Mouse (Mus musculus) G1E (cell line): ENCODE measurements around the gene Spata9.

ENCODE experiments used
- CTCF ChIP-seq: IDR thresholded peaks from 2 replicates; pipeline ENCODE4 v1.5.1; 2012; ENCODE audit warnings: low read depth, low read length, inconsistent platforms, mixed read lengths
- GATA1 ChIP-seq: IDR thresholded peaks from 2 replicates; pipeline ENCODE4 v1.6.1; 2012; ENCODE audit warnings: borderline replicate concordance, low read length, inconsistent platforms, mixed read lengths
- GATA2 ChIP-seq: IDR thresholded peaks from 2 replicates; pipeline ENCODE4 v1.6.1; 2012; ENCODE audit warnings: low read depth, low read length, inconsistent platforms, borderline replicate concordance
- POLR2AphosphoS5 ChIP-seq: IDR thresholded peaks from 2 replicates; pipeline ENCODE4 v1.6.1; 2012; ENCODE audit warnings: low read depth, low read length, inconsistent platforms; ENCODE audit not compliant: insufficient replicate concordance
- TAL1 ChIP-seq: conservative IDR thresholded peaks from 2 replicates; pipeline ENCODE4 v1.6.1; 2012; ENCODE audit warnings: low read depth, low read length, inconsistent platforms, mixed read lengths

DNA sequence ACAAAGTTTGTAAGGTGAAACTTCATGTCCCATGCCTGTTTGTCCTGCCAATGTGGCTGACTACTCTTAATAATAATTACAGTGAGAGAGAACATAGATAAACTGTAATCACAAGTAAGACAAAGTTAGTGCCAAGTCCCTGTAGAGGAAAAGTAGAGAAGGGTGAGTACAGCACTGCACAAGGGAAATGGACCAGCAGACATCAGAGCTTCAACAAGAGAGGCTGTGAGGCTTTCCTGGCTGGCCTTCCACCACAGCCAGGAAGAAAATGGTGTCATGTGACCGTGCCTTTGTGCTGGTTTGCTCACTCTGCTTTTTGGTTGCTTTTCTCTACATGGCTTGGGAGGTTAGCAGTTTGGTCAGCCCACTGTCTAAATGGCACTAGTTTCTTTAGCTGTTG, 8.7 kb downstream of the Spata9 start:
- TF ChIP-seq CTCF: no peak
- no peak for TF ChIP-seq POLR2AphosphoS5
- no peak for TF ChIP-seq GATA1
- no peak for TF ChIP-seq GATA2
- no peak for TF ChIP-seq TAL1
